Mouse (Mus musculus) embryonic stem cell, embryonic (primary cell): ENCODE results near the gene Parp6.

Experiments
- CTCF ChIA-PET, 4 experiments: fragments of 300-600 bp in 2 of 4; fragments of 350-600 bp in 2 of 4; sonication (Branson Sonifier 250); formaldehyde crosslinking; loops; one replicate each; lab custom pipeline; 2022; ENCODE audit warnings: inconsistent platforms in 2 of 4; lab: Charles Lee
- POLR2A ChIA-PET, 4 experiments: fragments of 300-600 bp in 2 of 4; fragments of 350-600 bp in 2 of 4; sonication (Branson Sonifier 250); formaldehyde crosslinking; loops; one replicate each; lab custom pipeline; 2022; ENCODE audit warnings: antibody characterized with exemption in 4 of 4, inconsistent platforms in 1 of 4; lab: Charles Lee

Gene Parp6

DNA sequence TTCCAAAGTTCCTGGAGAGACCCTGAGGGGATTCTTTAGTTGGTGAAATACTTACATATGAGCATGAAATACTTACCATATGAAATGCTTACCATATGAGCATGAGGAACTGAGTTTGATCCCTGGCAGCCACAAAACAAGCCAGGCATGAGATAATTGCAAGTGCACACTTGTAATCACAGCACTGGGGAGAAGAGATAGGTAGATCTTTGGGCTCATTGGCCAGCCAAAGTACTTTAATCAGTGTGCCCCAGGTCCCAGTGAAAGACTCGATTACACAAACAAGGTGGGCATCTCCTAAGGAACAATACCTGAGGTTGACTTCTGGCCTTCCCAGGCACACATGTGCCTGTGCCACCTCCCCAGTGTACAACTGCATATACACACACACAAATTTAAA, 21.3 kb downstream of the Parp6 start:
- ChIA-PET CTCF (interaction anchor here in 2 of 4 experiments (0.7 to 1.1 kb wide), 2 partner anchors 42 to 1362 kb away, joined by 3 to 4 read pairs; no protein-coding TSS in a partner anchor), POLR2A (interaction anchor here in 2 of 4 experiments (1.1 to 14.5 kb wide), 3 partner anchors 18 to 21 kb away, joined by 4 to 185 read pairs (median 29); partner anchors contain the start of gene Pkm (in 2 of the 2))

DNA sequence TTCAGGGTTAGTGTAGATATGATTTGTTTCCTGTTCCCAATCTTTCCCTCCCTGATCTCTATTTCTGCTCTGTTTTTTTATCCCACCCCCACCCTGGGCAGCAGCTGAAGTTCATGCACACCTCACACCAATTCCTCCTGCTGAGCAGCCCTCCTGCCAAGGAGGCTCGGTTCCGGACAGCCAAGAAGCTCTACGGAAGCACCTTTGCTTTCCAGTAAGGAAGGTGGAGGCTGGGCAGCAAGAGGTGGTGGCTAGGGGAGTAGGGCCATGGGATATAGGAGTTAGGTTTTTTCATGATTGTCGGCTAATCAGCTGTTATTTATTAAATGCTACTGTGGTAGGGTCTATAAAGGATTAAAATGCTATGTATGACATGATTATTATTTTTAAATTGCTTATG, 22.9 kb downstream of the Parp6 start:
- POLR2A ChIA-PET: interaction anchor here (0.6 to 14.5 kb wide), 15 partner anchors 8 to 421 kb away, joined by 3 to 185 read pairs (median 4); partner anchors contain the start of gene Pkm (in 3 of the 4)
- CTCF ChIA-PET: no interaction called here

DNA sequence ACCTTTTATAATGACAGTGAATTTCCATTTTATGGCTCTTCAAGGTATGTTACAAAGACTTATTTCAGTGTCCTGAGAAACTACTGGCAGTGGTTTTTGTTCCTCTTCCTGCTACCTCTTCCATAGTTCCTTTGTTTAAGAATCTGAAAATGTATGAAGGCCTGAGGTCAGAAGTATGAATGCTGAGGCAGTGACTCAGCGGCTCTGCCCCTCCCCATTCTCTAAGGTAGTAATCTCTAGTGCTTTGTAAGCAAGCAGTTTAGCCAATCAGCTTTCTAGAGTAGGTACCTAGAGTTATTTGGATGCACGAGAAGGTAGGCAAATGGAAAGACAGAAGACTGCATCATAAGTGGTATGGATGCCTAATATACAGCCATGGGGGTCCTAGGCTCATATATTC, 24.2 kb downstream of the Parp6 start:
- ChIA-PET CTCF (no interaction called here), POLR2A (interaction anchor here in 2 of 4 experiments (1.1 to 14.5 kb wide), 5 partner anchors 10 to 28 kb away, joined by 3 to 185 read pairs (median 4); partner anchors contain the start of gene Pkm (in 2 of the 2))

DNA sequence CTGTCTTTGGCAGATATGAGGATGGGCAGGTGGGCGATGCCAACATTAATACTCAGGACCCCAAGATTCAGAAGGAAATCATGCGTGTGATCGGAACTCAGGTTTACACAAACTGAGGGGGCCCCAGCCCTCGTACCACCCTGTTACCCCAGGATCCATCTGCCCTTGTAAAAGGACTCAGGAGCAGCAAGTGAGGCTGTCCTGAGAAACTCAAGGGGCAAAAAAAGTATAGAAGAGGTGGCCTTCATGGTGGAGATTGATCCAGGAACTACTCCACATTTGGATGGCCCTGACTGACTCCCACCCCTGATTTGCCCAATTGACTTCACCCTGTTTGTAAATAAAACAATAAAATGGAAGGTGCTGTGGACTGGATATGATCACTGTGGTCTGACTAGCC, 32.8 kb downstream of the Parp6 start:
- ChIA-PET CTCF (no interaction called here), POLR2A (interaction anchor here in 1 of 4 experiments (1.0 to 22.8 kb wide), 3 partner anchors 7 to 75 kb away, joined by 3 to 1470 read pairs (median 13); partner anchors contain the start of genes Gramd2 and Pkm)

DNA sequence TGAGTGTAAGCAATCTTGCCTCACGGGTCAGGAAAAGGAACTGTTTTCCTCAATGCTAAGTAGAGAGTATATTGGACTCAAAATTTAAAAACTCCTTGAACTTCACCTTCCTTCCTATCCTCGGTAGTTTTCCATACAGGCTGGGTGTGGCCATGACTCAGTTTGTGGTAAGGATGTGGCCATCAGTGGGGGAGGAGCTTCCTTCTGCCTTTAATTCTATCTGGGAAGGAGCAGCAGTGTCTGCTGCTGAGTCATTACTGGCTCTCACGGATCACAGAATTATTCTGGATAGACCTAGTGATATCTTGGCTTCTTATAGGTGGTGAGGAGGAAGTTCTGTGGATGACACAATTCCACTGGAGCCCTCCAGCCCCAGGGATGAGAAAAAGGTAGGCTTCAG, 36.3 kb downstream of the Parp6 start:
- CTCF ChIA-PET: interaction anchor here in 1 of 4 experiments (1.2 kb wide), 1 partner anchor 16 kb away, joined by 4 read pairs; no protein-coding TSS in a partner anchor
- POLR2A ChIA-PET: interaction anchor here (0.5 to 22.8 kb wide), 41 partner anchors 8 to 362 kb away, joined by 3 to 1470 read pairs (median 3); partner anchors contain the start of genes Celf6 (in 2 of the 4), Adpgk (in 1 of the 4), Gramd2 (in 1 of the 4) and Hexa (in 1 of the 4)

DNA sequence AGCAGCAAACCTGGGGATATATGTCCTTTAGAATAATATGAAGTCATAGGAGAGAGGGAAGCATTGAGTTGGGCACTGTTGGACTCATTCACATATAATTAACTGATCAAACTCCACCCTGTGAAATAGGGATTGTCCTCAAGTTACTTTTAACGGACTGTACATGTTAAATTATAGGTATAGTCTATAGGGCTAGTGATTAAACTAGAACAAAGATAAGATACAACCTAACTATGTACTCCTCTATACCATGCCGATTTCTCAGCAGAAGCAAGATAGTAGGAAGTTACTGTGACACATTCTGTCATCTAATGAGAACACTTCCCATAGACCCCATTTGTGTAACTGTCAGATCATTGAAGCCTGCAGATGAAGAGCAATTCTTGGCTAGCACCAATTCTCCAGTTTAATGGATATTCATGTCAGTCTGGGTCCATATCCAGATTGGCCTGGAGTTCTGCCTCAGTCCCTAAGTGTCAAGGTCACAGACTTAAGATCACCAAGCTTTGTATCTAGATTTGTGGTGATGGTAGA, 37.4 kb downstream of the Parp6 start:
- CTCF ChIA-PET: no interaction called here
- POLR2A ChIA-PET: interaction anchor here in 2 of 4 experiments (1.2 to 22.8 kb wide), 5 partner anchors 10 to 69 kb away, joined by 3 to 1470 read pairs (median 185); partner anchors contain the start of gene Gramd2 (in 1 of the 2)

DNA sequence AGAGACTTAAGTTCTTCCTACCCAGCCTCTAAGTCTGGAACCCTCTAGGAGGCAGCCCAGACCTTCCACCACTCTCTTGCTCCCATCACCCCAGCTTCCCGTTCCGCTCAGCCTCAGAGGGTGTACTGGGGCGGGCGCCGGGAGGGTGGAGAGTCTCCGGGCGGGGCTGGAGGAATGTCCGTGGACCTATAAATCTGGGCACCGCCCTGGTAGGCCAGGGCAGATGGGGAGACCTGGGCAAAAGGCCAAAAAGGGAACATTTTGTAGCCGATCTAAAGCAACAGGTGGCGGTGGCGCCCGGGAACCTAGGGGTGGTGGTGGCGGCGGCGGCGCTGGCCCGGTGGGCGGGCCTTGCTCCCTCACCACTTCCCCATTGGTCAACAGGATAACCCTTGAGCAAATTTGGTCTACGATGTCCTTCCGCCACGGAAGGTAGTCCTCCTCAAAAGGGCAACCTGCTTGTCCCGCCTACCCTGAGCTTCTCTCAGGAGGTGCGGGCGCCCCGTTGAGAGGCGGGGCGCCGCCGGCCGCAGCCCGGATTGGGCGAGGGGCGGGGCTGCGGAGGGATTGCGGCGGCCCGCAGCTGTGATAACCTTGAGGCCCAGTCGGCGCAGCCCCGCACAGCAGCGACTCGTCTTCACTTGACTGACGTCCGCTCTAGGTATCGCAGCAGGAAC, 39.0 kb downstream of the Parp6 start, which contains the start of gene Pkm:
Gene Pkm, plus strand, starts transcription at position 411 of the 677 bp plus-strand sequence.
- ChIA-PET POLR2A (interaction anchor here (0.5 to 22.8 kb wide), 173 partner anchors 7 to 1820 kb away, joined by 3 to 1470 read pairs (median 5); partner anchors contain the start of genes Adpgk (in 3 of the 4), Arih1 (in 3 of the 4), Celf6 (in 3 of the 4) and Gramd2 (in 3 of the 4)), CTCF (interaction anchor here (0.6 to 2.1 kb wide), 11 partner anchors 9 to 1200 kb away, joined by 3 to 15 read pairs (median 4); partner anchors contain the start of genes Celf6 (in 1 of the 4) and Gramd2 (in 1 of the 4))

DNA sequence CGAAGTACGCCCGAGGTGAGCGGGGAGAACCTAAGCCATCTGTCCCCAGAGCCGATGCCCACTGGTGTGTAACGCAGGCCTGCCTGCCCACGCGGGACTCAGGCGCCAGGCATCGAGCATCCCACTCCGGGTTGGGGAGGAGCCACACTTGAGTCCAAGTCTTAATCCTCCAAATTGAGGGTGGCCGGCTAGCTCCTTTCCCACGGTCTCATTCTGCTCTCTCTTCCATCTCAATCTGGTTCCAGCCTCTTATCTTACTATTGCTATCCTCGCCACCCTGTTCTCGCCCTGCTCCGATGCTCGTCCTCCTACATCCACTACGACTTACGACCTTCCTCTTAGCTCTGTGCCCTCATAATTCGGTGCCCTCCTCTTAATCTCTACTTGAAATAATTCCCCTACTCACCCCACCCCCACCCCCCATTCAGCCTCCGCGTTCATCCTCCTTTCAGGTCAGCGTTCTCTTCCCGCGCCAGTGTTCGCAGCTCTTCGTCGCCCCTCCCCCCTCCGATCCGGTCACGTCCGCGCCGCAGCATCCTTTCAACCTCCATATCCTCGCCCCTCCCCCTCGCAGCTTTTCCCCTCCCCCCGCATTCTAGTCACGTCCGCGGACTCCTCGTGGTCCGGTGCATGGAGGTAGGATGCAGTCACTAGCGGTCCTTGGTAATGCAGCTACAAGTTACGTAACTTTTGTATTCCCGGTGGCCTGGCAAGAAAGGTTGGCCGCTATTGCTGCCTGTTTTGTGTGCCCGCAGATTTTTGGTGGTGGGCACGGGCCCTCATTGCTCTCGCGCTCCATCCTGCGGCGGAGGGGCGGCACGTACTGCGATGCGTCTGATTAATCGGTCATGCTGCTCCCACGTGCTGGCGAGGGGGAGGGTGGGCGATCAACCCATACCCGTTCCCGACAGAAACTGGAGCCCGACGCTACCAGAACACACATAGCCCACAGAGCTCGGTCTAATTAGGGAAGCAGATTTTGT, 39.8 kb downstream of the Parp6 start:
- POLR2A ChIA-PET: interaction anchor here (0.6 to 22.8 kb wide), 174 partner anchors 8 to 1820 kb away, joined by 3 to 1470 read pairs (median 5); partner anchors contain the start of genes Adpgk (in 3 of the 4), Arih1 (in 3 of the 4), Celf6 (in 3 of the 4) and Gramd2 (in 3 of the 4)

DNA sequence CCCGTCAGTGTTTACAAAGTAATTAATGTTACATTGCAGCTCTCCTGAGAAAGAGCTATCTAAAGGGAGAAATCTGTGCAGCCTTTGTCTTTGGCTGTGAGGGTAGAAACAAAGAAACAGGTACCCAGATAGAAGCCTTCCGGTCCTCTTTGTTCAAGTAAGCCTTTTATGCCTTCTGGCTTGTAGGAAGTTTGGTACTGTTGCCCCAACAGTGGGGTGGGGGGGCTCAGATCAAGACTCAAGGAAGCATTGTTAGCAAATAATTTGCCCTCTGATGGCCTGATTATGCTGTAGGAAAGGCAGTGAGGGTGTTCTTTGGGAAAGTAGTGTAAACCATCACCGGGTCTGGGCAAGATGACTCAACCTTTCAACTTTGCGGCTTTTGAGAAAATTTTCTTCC, 41.1 kb downstream of the Parp6 start:
- ChIA-PET CTCF (interaction anchor here in 2 of 4 experiments (2.1 to 3.0 kb wide), 2 partner anchors 10 to 17 kb away, joined by 23 to 26 read pairs; no protein-coding TSS in a partner anchor), POLR2A (interaction anchor here in 3 of 4 experiments (0.5 to 22.8 kb wide), 48 partner anchors 9 to 1811 kb away, joined by 3 to 1470 read pairs (median 18); partner anchors contain the start of genes Celf6 (in 3 of the 3), Gramd2 (in 3 of the 3), Adpgk (in 2 of the 3) and Hexa (in 2 of the 3))

More for the DNA sequence above, 39.8 kb downstream of the Parp6 start:
- CTCF ChIA-PET: interaction anchor here (0.6 to 3.0 kb wide), 11 partner anchors 8 to 891 kb away, joined by 3 to 26 read pairs (median 4); partner anchors contain the start of gene Gramd2 (in 1 of the 4)

DNA sequence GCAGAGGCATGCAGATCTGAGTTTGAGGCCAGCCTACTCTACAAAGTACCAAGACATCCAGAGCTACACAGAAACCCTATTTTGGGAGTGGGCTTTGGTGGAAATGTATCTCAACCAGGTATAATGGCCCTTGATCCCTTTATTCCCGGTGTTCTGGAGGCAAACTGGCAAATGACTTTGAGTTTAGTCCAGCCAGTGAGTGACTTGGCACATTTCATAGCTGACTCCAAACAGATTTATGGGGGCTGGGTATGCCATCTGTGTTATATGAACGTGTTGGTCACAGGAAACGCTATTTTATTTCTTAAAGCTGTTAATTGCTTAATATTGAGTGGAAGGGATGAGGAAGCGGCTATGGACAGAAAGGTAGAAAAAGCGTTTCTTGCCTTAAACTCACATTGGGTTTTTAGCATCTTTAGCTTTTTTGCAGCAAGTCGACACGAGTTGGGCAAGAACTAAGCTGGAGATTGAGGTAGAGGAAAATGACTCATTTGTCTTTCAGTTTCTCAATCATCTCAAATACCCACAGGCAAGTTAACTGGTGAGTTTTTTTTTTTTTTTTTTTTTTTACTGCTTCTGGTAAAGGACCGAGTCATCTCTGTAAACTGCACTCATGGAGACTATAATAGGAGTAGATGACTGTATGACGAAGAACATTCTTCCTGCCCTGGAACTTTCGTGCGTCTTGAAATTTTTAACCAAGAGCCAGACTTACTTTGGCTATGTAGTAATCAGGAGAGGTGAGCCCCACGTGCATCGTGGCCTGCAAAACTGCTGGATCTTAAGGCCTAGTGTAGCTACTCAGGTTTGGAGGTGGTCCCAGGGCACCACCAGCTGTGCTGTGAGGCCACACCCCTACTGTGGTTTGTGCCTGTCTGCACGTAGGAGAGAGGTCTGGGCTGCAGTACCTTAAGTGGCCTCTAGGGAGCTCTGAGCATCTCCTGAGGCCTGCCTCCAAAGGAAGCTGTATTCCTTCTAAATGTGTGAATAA, 42.2 kb downstream of the Parp6 start:
- CTCF ChIA-PET: interaction anchor here (0.6 to 3.0 kb wide), 19 partner anchors 9 to 1411 kb away, joined by 3 to 26 read pairs (median 5); partner anchors contain the start of genes Gramd2 (in 2 of the 4), Myo9a (in 1 of the 4) and Senp8 (in 1 of the 4)
- POLR2A ChIA-PET: interaction anchor here (0.5 to 22.8 kb wide), 89 partner anchors 8 to 1974 kb away, joined by 3 to 1470 read pairs (median 4); partner anchors contain the start of genes Gramd2 (in 4 of the 4), Adpgk (in 2 of the 4), Celf6 (in 2 of the 4) and Myo9a (in 2 of the 4)

DNA sequence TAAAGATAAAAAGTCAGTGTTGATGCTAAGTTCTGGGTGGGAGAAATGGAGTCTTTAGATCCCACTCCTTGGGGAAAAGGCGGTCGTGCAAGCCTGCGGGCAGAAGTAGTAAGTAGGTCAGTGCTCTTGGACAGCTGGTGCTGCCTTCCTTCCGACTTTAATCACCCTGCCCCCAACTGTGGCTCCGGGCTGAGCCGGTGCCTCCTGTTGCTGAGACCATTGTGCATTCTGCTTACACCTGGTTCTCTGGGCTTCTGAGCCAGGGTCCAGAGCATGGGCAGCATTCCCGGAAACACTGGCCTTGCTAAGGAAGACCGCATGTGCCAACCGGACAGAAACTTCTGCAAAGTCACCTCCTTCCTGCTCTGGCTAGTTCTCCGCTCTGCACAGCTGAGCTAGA, 43.3 kb downstream of the Parp6 start:
- CTCF ChIA-PET: interaction anchor here (0.6 to 3.0 kb wide), 14 partner anchors 8 to 178 kb away, joined by 3 to 26 read pairs (median 5); partner anchors contain the start of genes Gramd2 (in 1 of the 4), Myo9a (in 1 of the 4) and Senp8 (in 1 of the 4)
- POLR2A ChIA-PET: interaction anchor here (0.6 to 22.8 kb wide), 47 partner anchors 6 to 369 kb away, joined by 3 to 1470 read pairs (median 7); partner anchors contain the start of genes Gramd2 (in 4 of the 4), Adpgk (in 2 of the 4), Celf6 (in 2 of the 4) and Myo9a (in 2 of the 4)

DNA sequence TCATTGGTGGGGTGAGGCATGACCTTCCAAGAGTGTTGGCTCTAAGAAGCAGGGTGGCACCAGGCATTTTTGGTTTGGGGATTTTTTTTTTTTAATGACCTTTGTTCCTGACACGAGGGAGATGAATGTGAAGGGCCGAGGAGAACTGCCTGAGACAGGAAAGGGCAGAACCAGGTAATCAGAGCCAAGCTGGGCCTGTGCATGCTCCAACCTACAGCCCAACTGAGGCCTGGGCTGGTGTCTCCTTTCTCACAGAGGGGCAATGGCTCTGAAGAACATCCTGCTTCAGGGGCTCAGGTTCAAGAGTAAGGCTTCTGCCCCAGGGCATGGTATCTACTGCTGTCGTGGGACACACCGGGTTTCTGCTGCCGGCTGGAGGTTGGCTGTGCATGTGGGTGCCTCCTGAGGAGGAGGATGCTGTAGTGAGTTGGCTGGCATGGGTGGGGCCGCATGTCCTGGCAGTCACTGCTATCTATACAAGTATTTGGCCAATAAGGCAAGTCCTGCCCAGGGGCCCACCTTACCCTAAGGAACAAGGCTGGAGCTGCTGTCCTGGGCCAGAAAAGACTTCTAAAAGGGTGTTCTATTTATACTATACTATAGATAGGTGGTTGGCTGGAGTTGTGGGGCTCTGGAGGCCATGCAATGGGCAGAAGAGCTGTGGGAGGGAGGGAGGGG, 44.4 kb downstream of the Parp6 start:
- ChIA-PET CTCF (no interaction called here), POLR2A (interaction anchor here (0.6 to 38.3 kb wide), 18 partner anchors 3 to 136 kb away, joined by 3 to 1470 read pairs (median 5); partner anchors contain the start of genes Gramd2 (in 2 of the 4), Celf6 (in 1 of the 4), Parp6 (in 1 of the 4) and Pkm (in 1 of the 4))

DNA sequence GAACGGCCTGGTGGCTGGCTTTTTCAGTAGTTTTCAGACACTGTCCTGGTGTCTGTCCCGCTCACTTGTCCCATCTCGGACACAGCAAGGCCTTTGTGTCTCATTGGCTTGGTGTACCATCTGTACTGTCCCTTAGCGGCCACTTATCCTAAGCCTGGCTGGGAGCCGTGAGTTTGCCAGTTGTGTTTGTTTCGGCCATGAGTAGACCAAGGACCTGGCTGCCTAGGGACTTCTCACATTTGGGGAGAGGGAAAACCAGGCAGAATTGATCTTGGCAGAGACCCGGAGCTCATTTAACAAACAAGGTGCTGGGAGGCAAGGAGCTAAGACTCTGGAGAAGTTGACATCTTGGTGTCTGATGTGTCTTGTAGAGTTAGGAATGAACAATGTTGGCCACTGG, 46.1 kb downstream of the Parp6 start:
- ChIA-PET POLR2A (interaction anchor here (0.7 to 38.3 kb wide), 16 partner anchors 4 to 357 kb away, joined by 3 to 1470 read pairs (median 10); partner anchors contain the start of genes Gramd2 (in 2 of the 4), Myo9a (in 2 of the 4), Pkm (in 2 of the 4) and Senp8 (in 2 of the 4)), CTCF (interaction anchor here in 1 of 4 experiments (1.5 kb wide), 1 partner anchor 14 kb away, joined by 3 read pairs; no protein-coding TSS in a partner anchor)

DNA sequence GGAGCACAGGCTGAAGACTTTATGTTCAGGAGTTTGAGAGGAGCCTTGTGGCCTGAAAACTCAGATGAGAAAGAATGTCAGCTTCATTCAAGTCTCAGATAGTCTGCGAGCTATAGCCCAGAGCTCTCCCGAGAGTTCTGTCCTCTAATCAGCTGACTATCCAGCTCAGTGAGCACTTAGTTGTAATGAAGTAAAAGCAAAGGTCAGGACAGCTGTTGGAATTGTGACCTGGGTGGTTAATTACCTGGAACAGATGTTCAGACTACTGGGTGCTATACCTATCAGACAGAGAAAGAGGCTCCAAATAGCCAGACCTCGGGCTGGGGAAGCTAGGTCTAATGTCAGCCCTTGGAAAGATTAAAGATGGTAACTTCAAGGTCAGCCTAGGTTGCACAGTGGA, 46.9 kb downstream of the Parp6 start:
- POLR2A ChIA-PET: interaction anchor here (0.6 to 38.3 kb wide), 20 partner anchors 5 to 266 kb away, joined by 3 to 1470 read pairs (median 5); partner anchors contain the start of genes Gramd2 (in 3 of the 4), Myo9a (in 2 of the 4), Pkm (in 2 of the 4) and Senp8 (in 2 of the 4)
- CTCF ChIA-PET: interaction anchor here in 1 of 4 experiments (0.9 to 1.5 kb wide), 2 partner anchors 13 to 16 kb away, joined by 3 read pairs; partner anchors contain the start of gene Gramd2
